Mouse (Mus musculus): ENCODE measurements around the gene Aaed1.

The Aaed1 gene

GRCm38 (mm10) chr13:64312024-64312915 lies at the start of gene Aaed1:
Gene Aaed1, minus strand, starts transcription at chr13:64312710.
- ATAC-seq (ENCODE audit: low TSS enrichment), result peak; percentile 79

GRCm38 (mm10) chr13:64362139-64362538 lies 49.6 kb upstream of the Aaed1 start:
- no peak for ATAC-seq (ENCODE audit: low TSS enrichment)

GRCm38 (mm10) chr13:64361020-64361419 lies 48.5 kb upstream of the Aaed1 start:
- ATAC-seq (ENCODE audit: low TSS enrichment), result no peak

GRCm38 (mm10) chr13:64359702-64360101 lies 47.2 kb upstream of the Aaed1 start:
- no peak for ATAC-seq (ENCODE audit: low TSS enrichment)

- no peak for ATAC-seq (ENCODE audit: low TSS enrichment)
These were observed 46.0 kb upstream of the Aaed1 start for GRCm38 (mm10) chr13:64358476-64358875.

DNA sequence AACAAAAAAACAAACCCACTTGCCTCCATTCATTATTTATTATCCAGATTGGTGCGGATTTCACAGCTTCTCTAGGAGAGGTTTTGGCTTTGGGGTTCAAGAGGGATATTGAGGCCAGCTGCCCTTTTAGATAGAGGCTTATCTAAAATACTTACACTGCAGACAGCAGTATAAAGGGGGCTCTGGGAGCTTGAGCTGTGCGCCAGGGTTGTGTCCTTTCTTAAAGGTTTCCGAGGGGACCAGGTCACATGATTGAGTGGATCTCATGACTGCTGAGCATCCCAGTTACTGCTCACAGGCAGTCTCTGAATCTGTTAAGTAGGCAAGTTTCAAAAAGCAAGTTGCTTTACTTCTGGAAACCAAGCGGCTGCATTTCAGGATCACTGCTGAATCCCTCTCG lies 44.9 kb upstream of the Aaed1 start:
- no peak for ATAC-seq (ENCODE audit: low TSS enrichment)

GRCm38 (mm10) chr13:64349474-64349873 lies 37.0 kb upstream of the Aaed1 start:
- ATAC-seq (ENCODE audit: low TSS enrichment), result no peak

GRCm38 (mm10) chr13:64344082-64344501 lies 31.6 kb upstream of the Aaed1 start:
- peak; percentile 89 for ATAC-seq (ENCODE audit: low TSS enrichment)

DNA sequence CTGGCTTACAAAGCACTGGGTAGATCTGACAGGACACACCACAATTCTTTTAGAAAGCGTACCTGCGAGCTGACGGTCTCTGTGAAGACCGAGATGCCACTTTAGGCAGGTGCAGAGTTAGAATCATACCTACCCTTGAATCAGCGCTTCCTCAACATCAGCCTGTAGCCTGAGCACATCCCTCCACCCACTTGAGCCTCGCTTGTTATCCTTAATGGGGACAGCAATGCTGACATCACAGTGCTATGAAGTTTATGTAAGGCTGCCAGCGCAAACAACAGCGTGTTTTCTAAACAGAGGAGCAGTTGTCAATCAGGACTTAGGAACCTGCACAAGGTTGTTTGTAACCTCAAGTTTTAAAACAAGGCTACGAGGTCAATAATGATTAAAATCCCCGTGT lies 31.1 kb upstream of the Aaed1 start:
- ATAC-seq (ENCODE audit: low TSS enrichment), result peak; percentile 97

GRCm38 (mm10) chr13:64335546-64336132 lies 23.1 kb upstream of the Aaed1 start:
- ATAC-seq (ENCODE audit: low TSS enrichment), result no peak

GRCm38 (mm10) chr13:64333102-64333501 lies 20.6 kb upstream of the Aaed1 start:
- ATAC-seq (ENCODE audit: low TSS enrichment), result no peak

DNA sequence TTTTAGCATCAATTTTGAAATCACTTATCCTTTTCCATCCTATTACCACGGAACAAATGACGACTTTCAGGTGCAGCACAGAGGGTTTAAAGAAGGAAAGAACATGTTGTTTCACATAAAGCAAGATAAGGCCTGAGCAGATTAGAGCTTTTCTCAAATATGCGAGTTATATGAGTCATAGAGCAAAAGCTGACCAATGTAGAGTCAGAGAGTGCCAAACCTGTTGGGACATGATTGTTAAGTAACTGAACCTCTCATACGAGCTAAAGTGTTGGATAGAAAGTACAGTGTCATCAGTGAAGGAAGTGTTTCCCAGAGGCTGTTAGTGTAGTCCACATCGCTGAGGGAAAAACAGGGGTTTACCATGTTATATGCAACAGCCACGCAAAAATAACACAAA lies 19.8 kb upstream of the Aaed1 start:
- ATAC-seq (ENCODE audit: low TSS enrichment), result no peak

- no peak for ATAC-seq (ENCODE audit: low TSS enrichment)
These were observed 10.2 kb upstream of the Aaed1 start for GRCm38 (mm10) chr13:64322561-64323281.

- ATAC-seq (ENCODE audit: low TSS enrichment), result no peak
These were observed 7.8 kb upstream of the Aaed1 start for GRCm38 (mm10) chr13:64320334-64320733.

GRCm38 (mm10) chr13:64319782-64320181 lies 7.3 kb upstream of the Aaed1 start:
- no peak for ATAC-seq (ENCODE audit: low TSS enrichment)

DNA sequence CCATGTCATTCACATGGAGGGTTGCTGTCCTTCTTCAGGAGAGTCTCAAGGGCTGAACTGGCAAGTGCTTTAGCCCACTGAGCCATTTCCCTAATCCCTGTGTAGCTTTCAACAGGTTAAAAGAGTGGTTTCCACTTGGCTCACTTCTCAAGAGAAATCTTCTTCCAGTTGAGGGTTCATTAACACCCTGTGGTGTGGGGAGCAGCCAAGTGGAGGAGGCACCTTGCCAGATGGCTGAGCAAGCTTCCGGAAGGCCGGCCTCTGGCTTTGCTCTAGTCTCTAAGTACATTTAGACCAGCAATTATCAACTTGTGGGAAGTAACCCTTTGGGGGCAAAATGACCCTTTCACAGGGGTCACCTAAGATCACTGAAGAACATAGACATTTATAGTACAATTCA lies 5.8 kb upstream of the Aaed1 start:
- no peak for ATAC-seq (ENCODE audit: low TSS enrichment)

DNA sequence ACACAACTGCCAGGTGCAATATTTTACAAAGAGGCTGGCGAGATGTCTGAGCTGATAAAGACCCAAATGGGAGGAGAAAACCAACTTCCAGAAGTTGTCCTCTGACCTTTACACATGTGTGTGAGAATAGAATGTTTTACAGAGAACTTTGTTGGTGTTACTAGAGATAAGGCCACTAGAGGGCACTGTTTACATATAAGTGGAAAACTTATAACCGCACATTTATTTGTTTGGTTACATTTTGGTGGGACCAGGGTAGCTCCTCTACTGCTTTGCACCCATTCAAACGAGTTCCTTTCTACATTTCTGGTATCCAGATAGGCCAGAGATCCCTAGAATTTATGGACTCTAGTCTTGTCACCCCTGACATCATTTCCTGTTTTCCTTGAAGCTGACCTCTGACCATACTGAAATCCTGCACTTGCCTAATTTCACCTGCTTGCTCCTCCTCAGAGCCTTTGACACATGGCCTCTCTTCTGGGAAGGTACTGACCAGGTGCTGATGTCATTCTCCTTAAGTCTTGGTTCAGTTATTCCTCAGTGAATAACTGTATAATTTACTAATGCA lies 3.1 kb upstream of the Aaed1 start:
- no peak for ATAC-seq (ENCODE audit: low TSS enrichment)

- ATAC-seq (ENCODE audit: low TSS enrichment), result no peak
These were observed 1.5 kb upstream of the Aaed1 start for GRCm38 (mm10) chr13:64314041-64314440.

GRCm38 (mm10) chr13:64312916-64313289 lies 393 bp upstream of the Aaed1 start:
- ATAC-seq (ENCODE audit: low TSS enrichment), result no peak

DNA sequence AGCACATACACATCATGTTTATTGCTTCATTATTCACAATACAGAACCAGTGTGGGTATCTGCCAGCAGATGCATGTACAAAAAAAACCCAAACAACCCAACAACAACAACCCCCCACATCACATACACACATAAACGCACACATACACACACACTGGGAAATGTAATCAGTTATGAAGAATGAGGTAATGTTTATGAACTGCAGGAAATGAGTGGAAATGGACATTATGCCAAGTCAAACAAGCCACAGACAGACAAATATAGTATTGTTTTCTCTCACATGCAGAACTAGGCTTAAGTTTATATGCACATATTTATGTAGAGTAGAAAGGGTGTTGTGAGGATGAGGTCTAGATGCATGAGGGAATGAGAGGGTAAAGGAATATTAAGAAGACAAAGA lies 1.2 kb downstream of the Aaed1 start:
- ATAC-seq (ENCODE audit: low TSS enrichment), result no peak

DNA sequence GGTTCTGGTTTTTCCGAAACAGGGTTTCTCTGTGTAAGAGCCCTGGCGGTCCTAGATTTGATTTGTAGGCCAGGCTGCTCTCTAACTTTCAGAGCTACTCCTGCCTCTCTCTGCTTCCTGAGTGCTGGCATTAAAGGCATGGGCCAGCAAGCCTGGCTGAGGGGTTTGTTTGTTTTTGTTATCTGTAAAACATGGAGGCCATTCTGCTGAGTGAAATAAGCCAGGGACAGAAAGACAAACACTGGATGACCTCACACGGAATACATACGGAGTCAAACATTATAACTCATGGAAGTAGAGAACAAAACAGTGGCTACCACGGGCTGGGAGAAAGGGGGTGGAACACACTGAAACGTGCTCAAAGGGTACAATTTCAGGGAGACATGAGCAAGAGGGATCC lies 1.9 kb downstream of the Aaed1 start:
- no peak for ATAC-seq (ENCODE audit: low TSS enrichment)

GRCm38 (mm10) chr13:64309842-64310241 lies 2.7 kb downstream of the Aaed1 start:
- no peak for ATAC-seq (ENCODE audit: low TSS enrichment)
